Mouse (Mus musculus): ENCODE results near the gene Adat1.
"Not testable (repeated sequence)": the region's sequence is repeated elsewhere in the genome, so short reads cannot be mapped to it uniquely, and the experiment has no call there.

The Adat1 gene

DNA sequence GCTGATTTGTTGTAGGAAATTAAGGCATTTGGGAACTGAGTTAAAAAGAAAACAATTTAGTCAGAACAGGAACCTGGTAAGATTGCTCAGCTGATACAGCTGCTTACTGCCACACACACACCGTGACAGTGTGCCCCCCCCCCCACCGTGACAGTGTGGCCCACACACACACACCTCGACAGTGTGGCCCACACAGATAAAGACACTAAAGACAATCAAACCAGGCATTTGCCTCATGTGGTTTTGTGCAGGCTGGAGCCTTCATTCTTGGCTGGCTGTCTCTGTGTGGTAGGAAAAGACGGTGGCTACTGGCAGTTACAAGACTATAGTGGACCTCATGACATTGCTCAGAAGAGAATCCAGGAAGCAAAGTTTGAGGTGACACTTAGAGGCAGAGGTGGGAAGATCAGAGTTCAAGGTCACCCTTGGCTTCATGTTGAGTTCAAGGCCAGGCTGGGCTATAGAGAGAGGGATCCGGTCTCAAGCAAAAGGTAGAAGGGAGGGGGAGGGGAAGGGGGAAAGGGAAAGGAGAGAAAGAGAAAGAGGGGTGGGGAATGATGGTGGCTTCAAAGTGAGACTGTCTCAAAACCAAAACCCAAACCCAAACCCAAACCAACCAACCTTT lies 24.7 kb downstream of the Adat1 start:
- no peak for DNase-seq

GRCm38 (mm10) chr8:111964849-111965561 lies 27.1 kb downstream of the Adat1 start:
- DNase-seq, result no peak

DNA sequence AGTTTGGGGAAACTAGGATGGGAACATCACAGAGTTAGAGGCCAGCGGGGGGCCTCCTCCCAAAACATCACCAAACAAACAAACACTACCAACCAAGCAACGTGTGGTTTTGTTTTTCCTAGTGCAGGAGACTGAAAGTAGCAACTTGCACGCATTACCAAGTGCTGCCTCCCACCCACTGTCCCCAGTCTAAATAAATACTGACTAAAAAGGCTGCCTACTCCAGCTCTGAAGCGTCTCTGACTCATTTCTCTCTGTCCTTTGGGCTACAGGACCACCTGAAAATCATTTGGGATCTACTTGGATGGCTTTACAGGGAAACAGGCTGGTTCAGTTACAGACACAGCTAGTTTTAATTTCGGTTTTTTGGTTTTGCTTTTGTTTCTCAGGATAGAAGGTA lies 27.8 kb downstream of the Adat1 start:
- DNase-seq, result no peak

GRCm38 (mm10) chr8:111963546-111963945 lies 28.6 kb downstream of the Adat1 start:
- DNase-seq, result no peak

- no peak for DNase-seq
These were observed 29.0 kb downstream of the Adat1 start for GRCm38 (mm10) chr8:111963091-111963490.

DNA sequence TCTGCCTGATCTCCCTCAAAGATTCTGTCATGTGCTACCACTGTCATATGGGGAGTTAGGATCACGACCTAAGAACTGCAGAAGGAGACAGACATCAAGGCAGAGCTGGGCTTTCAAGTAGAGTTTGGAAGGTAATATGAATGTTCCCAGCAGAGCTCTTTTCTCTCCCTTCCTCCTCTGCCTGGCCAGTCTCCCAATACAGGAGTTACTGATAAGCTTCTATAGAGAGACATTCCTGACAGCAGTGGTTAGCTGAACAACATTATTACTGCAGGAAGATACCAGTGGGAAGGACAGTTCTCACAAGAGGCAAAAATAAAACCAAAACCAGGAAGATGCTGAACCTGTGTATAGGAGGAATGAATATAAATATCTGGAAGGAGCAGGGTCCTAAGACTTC lies 29.5 kb downstream of the Adat1 start:
- no peak for DNase-seq

DNA sequence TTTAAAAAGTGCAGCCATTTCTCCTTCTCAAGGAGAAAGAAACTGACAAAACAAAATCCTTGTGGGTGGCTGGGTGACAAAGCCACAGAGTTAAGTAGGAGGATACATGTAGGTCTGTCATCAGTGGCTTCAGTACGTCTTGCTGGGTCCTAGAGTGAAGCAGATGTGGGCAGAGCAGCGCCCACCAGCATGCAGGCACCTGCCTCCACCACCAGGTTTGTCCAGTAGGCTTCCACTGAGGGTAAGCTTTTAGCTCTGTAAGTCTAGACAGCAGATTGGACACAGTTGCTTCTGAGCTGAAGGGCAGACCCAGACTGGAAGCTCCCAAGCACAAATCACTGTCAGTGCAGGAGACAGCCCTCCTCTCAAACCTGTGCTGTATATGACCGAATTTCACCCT lies 30.8 kb downstream of the Adat1 start:
- DNase-seq, result no peak

DNA sequence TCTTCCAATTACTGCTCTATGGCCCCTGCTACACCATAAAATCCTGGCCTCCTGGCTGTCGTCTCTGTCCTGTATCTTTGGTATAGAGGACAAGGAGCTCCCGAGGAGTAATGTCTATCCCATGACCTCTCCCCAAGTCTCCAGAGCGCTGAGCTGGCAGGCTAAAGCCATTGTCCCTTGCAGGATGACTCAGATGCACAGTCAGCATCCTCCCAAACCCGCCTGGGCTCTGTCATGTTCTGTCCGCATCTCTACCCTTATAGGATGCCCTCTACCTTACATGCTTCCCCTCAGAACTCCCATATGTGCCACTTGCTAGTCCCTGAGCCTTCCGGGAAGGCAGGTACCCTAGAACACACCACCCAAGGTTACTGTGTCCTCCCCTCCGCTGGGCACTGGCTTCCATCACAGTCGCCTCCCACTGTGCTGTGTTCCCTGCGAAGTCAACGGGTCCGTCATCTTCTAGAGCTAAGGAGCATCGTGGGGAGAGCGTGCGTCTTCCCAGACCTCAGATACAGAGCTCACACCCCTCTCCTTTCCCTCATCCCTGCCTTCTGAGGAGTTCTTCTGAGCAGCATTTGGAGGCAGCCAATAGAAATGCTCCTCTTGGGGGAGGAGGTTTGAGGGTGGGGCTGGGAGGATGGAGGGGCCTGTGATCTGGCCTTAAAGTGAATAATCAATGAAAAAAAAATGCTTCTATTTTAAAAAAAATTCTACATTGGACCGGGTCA lies 31.3 kb downstream of the Adat1 start:
- DNase-seq, result no peak

DNA sequence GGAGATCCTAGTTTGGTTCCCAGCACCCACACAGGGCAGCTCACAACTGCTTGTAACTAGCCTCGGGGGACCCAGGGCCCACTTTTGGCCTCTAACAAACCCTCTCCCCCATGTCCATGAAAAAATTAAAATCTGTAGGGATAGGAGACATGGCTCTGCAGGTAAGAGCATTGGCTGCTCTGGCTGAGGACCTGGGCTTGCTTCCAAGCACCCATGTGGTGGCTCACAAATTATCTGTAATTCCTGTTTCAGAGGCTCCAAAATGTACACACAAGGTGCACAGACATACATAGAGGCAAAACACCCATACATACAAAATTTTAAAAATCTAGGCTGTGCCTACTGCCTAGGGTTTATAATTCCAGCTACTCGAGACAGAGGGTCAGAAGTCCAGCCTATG lies 34.9 kb downstream of the Adat1 start:
- DNase-seq, result no peak

DNA sequence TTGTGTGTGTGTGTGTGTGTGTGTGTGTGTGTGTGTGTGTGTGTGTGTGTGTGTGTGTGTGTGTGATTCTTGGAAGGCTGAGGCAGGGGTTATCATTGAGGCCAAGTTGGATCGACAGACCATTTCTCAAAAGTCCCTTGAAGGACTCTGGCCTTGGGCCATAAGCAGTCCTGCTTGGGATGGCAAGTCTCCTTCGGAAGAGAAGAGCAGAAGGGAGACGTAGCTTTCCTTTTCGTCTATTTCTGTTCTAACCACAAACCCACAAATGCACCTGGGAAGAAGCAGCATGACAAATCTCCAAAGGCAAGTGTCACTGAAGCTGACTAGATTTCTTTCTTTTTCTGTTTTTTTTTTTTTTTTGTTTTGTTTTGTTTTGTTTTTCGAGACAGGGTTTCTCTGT lies 36.2 kb downstream of the Adat1 start:
- no peak for DNase-seq

- no peak for DNase-seq
These were observed 37.1 kb downstream of the Adat1 start for GRCm38 (mm10) chr8:111954844-111955594.

- DNase-seq, result no peak
These were observed 40.2 kb downstream of the Adat1 start for GRCm38 (mm10) chr8:111951936-111952335.

DNA sequence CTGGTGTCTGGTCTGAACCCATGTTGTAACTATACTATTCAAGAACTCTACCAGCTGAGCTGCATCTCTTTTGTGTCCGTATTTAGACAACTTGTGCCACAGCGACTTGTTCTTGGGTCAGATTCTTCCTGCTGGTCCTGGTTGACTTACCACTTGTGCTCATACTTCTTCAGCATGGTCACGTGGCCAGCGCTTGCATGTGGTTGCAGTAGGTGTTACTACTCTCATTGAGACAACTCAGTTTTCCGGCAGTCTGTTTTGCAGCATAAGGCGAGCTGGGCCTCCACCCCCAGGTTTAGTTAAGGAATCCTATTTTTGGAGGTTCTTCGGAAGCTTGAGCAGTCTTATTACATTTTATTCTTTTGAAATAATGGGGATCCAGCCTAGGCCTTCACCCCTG lies 40.8 kb downstream of the Adat1 start:
- DNase-seq, result no peak

DNA sequence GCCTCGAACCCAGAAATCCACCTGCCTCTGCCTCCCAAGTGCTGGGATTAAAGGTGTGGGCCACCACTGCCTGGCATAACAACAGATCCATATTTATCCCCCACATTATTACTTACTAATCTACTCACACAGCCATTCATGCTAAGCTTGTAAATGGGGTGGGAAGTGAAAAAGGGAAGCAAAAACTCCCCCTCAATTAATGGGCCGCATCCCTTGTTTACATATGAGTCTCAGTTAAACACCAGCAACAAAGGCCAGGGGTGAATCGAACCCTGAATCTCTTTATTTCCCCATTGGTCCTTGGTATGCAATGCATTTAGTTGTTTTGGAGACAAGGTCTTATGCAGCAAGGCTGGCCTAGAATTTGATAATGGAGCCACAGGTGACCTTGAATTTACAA lies 41.3 kb downstream of the Adat1 start:
- no peak for DNase-seq

GRCm38 (mm10) chr8:111947954-111948353 lies 44.1 kb downstream of the Adat1 start:
- DNase-seq, result no peak

GRCm38 (mm10) chr8:111947144-111947543 lies 45.0 kb downstream of the Adat1 start:
- no peak for DNase-seq

GRCm38 (mm10) chr8:111943544-111943943 lies 48.6 kb downstream of the Adat1 start:
- no peak for DNase-seq

DNA sequence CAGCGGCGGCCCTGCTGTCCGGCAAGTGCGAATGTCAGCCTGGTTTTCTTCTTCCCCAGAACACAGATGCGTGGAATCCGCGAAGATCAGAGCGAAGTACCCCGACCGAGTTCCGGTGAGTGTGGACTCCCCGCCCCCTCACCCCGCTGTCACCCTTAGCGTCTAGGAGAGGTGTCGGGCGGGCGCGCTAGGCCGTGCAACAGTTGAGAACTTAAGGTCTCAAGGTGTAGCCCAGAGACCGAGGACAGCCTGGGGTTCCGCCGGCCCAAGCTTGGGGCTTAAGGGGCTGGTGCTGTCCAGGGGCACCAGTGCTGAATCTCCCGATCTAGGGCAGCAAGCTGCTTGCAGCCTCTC lies 51.0 kb downstream of the Adat1 start:
- DNase-seq, result peak; percentile 22

GRCm38 (mm10) chr8:111940171-111941100 lies 51.7 kb downstream of the Adat1 start, which contains the start of gene Gabarapl2:
TSS of gene Gabarapl2 (plus strand) at chr8:111940703.
- DNase-seq, result peak; percentile 94

DNA sequence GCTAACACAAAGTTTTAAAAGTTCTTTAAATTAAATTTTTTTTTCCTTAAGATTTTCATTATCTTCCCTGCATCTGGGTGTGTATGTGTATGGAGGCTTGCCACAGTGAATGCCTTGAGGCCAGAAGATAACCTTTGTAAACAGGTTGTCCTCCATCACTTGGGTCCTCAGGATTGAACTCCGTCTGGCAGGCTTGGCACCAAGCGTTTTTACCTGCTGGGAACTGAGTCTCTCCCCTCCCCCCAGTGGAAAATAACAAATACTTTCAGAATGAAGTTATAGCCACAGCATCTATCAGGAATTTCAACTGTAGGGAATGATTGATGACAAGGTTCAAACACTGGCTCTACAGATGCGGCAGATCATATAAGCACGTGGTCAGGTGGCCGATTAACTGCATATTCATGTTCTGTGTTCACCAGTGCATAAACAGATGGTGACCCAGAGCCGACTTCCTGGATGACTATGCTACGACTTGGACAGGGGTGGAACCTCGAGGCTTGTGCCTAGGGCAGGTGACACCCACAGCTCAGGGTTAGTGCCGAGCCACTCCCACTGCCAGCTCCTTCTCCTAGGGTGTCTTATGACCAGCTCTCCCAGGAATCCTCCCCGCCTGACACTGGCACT lies 52.5 kb downstream of the Adat1 start:
- no peak for DNase-seq

GRCm38 (mm10) chr8:111938076-111938985 lies 53.8 kb downstream of the Adat1 start:
- not testable (repeated sequence) for DNase-seq

All from right cerebral cortex, postnatal 4 days (tissue).